Mouse (Mus musculus) adrenal gland, postnatal 4 days (tissue): ENCODE measurements around the gene Slc5a2. TPM values are rescaled to one million over a fixed set of nuclear protein-coding genes. Genes with fewer than 3 reads are reported as not detected.

Experiments
- microRNA-seq: library from miRNA; unstranded; fragments of <30 nt; microRNA quantifications from one replicate; pipeline ENCODE4 v1.2.0, GENCODE M21; 2021
- total RNA-seq, 2 experiments: library from RNA; stranded (reverse); gene quantifications; 2 replicates each; pipeline ENCODE4 v1.2.3; 2021

Slc5a2 gene
- total RNA-seq, 2 experiments from 2014 or later = 0.73 to 22.0 TPM

Small RNA genes lying within 50 kb of the gene (microRNA-seq; reads per million reads assigned to microRNA genes)
- gene Mir3103 = not detected

Other genes starting within 250 kb of the Slc5a2 start
- gene Itgam, start 203.0 kb upstream of the Slc5a2 start, total RNA-seq = 1 to 10 TPM; 3.3 to 5.6 TPM
- gene Gm49368, start 203.0 kb upstream of the Slc5a2 start, total RNA-seq = not detected
- under 1 TPM; 0.45 to 0.59 TPM for gene Itgax, start 136.1 kb upstream of the Slc5a2 start, total RNA-seq
- under 1 TPM; 0.20 to 0.23 TPM for gene Itgad, start 111.3 kb upstream of the Slc5a2 start, total RNA-seq
- gene Cox6a2, start 59.3 kb upstream of the Slc5a2 start, total RNA-seq = 10 to 100 TPM; 15.8 to 26.8 TPM
- gene Armc5, start 28.3 kb upstream of the Slc5a2 start, total RNA-seq = 10 to 100 TPM; 23.7 to 25.2 TPM
- gene 9130023H24Rik, start 27.6 kb upstream of the Slc5a2 start, total RNA-seq = 1 to 10 TPM; 8.4 TPM
- gene Tgfb1i1, start 18.8 kb upstream of the Slc5a2 start, total RNA-seq = 10 to 100 TPM; 32.0 to 35.0 TPM
- 10 to 100 TPM; 39.3 to 39.4 TPM for gene BC017158, start 32.5 kb downstream of the Slc5a2 start, total RNA-seq
- 10 to 100 TPM; 11.5 to 12.0 TPM for gene Rgs10, start 153.1 kb downstream of the Slc5a2 start, total RNA-seq
- gene Tial1, start 196.1 kb downstream of the Slc5a2 start, total RNA-seq = 100 to 1,000 TPM; 119 to 121 TPM